Mouse (Mus musculus): ENCODE measurements around the gene Vmn1r23. TPM values are rescaled to one million over a fixed set of nuclear protein-coding genes. Genes with fewer than 3 reads are reported as not detected.

The Vmn1r23 gene
- not detected for polyA plus RNA-seq (2014; fragmentation: Illumina TruSeq; extraction: RNeasy Lipid Tissue Mini Kit (QIAGEN cat#74804); ENCODE audit: low read depth, low replicate concordance)

DNA sequence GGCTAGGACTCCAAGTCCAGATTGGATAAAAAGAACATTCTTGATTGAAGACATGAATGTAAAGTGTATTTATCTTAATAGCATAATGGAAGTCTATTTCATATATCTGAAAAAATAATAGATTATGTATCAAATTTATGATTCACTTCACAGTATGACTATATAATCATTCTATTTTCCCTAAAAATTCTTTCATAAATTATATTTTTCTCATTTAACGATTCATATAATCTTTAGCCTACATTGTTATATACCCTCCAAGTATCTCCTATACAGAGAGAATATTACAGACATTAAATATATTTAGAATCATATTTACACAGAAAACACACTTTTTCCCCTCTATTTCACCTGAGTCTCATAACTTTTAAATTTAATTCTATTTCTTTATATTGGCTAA, at the start of gene Vmn1r23:
TSS of gene Vmn1r23 (minus strand) at position 101 of the 400 bp plus-strand sequence.

DNA sequence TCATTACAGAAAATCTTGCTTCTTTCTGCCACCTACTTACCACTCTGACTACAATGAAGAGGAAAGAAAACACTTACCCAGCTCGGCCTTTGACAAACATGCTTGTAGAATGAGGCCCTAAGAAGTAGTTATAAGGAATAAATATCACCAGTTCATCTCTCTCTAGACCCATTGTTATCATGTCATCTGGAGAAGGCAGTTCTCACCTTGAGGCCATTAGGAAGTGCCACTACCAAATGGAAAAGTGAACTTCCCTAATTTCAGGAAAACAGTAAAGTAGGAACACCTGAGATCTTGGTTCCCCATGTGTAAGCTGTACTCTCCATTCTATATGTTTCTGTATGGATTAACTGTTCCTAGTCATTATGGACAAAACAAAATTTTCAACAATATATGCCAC, 34.8 kb upstream of the Vmn1r23 start, which contains the start of gene Vmn1r24:
TSS of gene Vmn1r24 (minus strand) at position 101 of the 400 bp plus-strand sequence.

DNA sequence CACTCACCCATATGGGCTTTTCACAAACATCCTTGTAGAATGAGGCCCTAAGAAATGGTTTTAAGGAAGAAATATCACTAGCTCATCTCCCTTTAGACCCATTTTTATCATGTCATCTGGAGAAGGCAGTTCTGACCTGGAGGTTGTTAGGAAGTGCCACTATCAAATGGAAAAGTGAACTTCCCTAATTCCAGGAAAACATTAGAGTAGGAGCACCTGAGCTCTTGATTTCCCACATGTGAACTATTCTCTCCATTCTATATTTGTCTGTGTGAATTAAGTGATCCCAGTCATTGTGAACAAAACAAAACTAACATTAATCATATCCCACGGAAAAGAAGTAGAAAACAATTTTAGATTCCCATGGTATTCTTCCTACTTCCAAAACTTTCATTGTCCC, 18.7 kb downstream of the Vmn1r23 start, which contains the start of gene Vmn1r22:
TSS of gene Vmn1r22 (minus strand) at position 101 of the 400 bp plus-strand sequence.

Other genes with a start within 250 kb of the Vmn1r23 start
- 18.5 TPM for gene Pyurf, start 234.8 kb downstream of the Vmn1r23 start, polyA plus RNA-seq (2014; fragmentation: Illumina TruSeq; extraction: RNeasy Lipid Tissue Mini Kit (QIAGEN cat#74804); ENCODE audit: low read depth, low replicate concordance)
- 9.4 TPM for gene Lancl2, start 224.3 kb downstream of the Vmn1r23 start, polyA plus RNA-seq (2014; fragmentation: Illumina TruSeq; extraction: RNeasy Lipid Tissue Mini Kit (QIAGEN cat#74804); ENCODE audit: low read depth, low replicate concordance)
- gene Vopp1, start 101.7 kb downstream of the Vmn1r23 start, polyA plus RNA-seq (2014; fragmentation: Illumina TruSeq; extraction: RNeasy Lipid Tissue Mini Kit (QIAGEN cat#74804); ENCODE audit: low read depth, low replicate concordance), result 3.0 TPM
- not detected for gene Vmn1r21, start 76.5 kb downstream of the Vmn1r23 start, polyA plus RNA-seq (2014; fragmentation: Illumina TruSeq; extraction: RNeasy Lipid Tissue Mini Kit (QIAGEN cat#74804); ENCODE audit: low read depth, low replicate concordance)
- gene Vmn1r22, start 18.8 kb downstream of the Vmn1r23 start, polyA plus RNA-seq (2014; fragmentation: Illumina TruSeq; extraction: RNeasy Lipid Tissue Mini Kit (QIAGEN cat#74804); ENCODE audit: low read depth, low replicate concordance), result not detected
- not detected for gene Vmn1r24, start 34.7 kb upstream of the Vmn1r23 start, polyA plus RNA-seq (2014; fragmentation: Illumina TruSeq; extraction: RNeasy Lipid Tissue Mini Kit (QIAGEN cat#74804); ENCODE audit: low read depth, low replicate concordance)
- gene Vmn1r25, start 54.0 kb upstream of the Vmn1r23 start, polyA plus RNA-seq (2014; fragmentation: Illumina TruSeq; extraction: RNeasy Lipid Tissue Mini Kit (QIAGEN cat#74804); ENCODE audit: low read depth, low replicate concordance), result not detected
- not detected for gene Vmn1r26, start 88.3 kb upstream of the Vmn1r23 start, polyA plus RNA-seq (2014; fragmentation: Illumina TruSeq; extraction: RNeasy Lipid Tissue Mini Kit (QIAGEN cat#74804); ENCODE audit: low read depth, low replicate concordance)

Measured in liver, adult 10 weeks (tissue).